Mouse (Mus musculus): ENCODE data around the gene Ryr1.

- TF ChIP-seq CTCF (IDR thresholded peaks at IDR 0.05; ENCODE audit: low read depth, low read length) (no peak), POLR2A (IDR thresholded peaks at IDR 0.05; ENCODE audit: borderline replicate concordance, low read depth, low read length) (no peak)
Observed at GRCm38 (mm10) chr7:29085981-29086380, 39.0 kb downstream of the Ryr1 start.

Data from bone marrow macrophage, adult 2 months (primary cell).